Comparison of ENCODE assay signal across 14 mouse cellular contexts in the genomic region with DNA sequence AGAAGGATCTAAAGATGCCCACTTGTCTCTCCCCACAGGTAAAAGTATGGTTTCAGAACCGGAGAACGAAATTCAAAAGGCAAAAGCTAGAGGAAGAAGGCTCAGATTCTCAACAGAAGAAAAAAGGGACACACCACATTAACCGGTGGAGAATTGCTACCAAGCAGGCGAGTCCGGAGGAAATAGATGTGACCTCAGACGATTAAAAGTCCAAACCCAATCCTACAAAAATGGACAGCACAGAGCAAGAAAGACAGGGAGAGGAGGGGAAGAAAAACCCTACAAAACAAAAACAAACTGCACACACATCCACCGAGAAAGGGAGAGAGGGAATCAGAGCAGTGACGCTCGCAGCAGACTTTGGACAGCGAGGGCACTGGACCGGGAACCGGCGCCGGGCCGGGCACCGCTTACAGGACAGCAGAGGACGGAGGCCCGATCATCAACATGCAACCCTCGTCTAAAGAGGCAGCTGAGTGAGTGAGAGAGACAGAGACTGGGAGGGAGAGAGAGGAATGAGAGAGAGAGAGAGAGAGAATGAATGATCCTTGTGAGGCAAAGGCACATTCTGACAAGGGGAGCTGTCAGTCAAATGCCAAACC. TPM values are rescaled to one million over a fixed set of nuclear protein-coding genes. Genes with fewer than 3 reads are reported as not detected.
DNase-seq lines count a peak whose midpoint lies in the region; ATAC-seq lines count a peak whose summit lies in the region.
"Had no signal": no experiment of that assay in that cellular context is flagged by ENCODE, and none has a peak within 500 bp of the region (broad histone marks: within the 10 kb centered on the region; RNA-seq: fewer than 3 reads in every experiment).

No protein-coding gene starts in this region.

- peak overlapping the region; percentile 79; the same call in 1 of the 2 replicates for H3K9ac ChIP-seq in kidney, embryonic 15.5 days
- no peak overlapping the region for H3K9ac ChIP-seq in intestine, embryonic 15.5 days
- H3K9ac ChIP-seq: heart, embryonic 15.5 days; neural tube, embryonic 12.5 days had no signal

- 4% methylated on average over 19 of the region's 19 CpGs for WGBS in embryonic facial prominence, embryonic 10.5 days
- 4% methylated on average over 19 of the region's 19 CpGs for WGBS in forebrain, embryonic 10.5 days
- 2% methylated on average over 19 of the region's 19 CpGs for WGBS in kidney, embryonic 15.5 days
- 1% methylated on average over 19 of the region's 19 CpGs for WGBS in midbrain, embryonic 10.5 days
- WGBS in intestine, embryonic 15.5 days, result 3% methylated on average over 19 of the region's 19 CpGs

- no peak overlapping the region; the same call in 1 of the 2 replicates for H3K27ac ChIP-seq in embryonic facial prominence, embryonic 10.5 days (replicated peaks)
- peak overlapping the region; percentile 100 for H3K27ac ChIP-seq in forebrain, embryonic 10.5 days
- H3K27ac ChIP-seq in kidney, embryonic 15.5 days, result peak overlapping the region; percentile 97
- H3K27ac ChIP-seq in midbrain, embryonic 10.5 days (replicated peaks), result peak overlapping the region; percentile 77
- no peak overlapping the region for H3K27ac ChIP-seq in intestine, embryonic 15.5 days
- H3K27ac ChIP-seq: heart, embryonic 15.5 days; neural tube, embryonic 12.5 days had no signal

- H3K4me1 ChIP-seq in embryonic facial prominence, embryonic 10.5 days, result peaks cover 44% of the 10 kb centered on the region
- peaks cover 87% of the 10 kb centered on the region for H3K4me1 ChIP-seq in forebrain, embryonic 10.5 days
- H3K4me1 ChIP-seq in kidney, embryonic 15.5 days, result peaks cover 31% of the 10 kb centered on the region
- H3K4me1 ChIP-seq in midbrain, embryonic 10.5 days, result peaks cover 79% of the 10 kb centered on the region
- H3K4me1 ChIP-seq in intestine, embryonic 15.5 days (replicated peaks), result peaks cover 16% of the 10 kb centered on the region

- intact Hi-C loops in gastrocnemius, postnatal 14 days (cut with DNase I; ENCODE audit: low total_unique reads), result no loop called here

- H3K4me2 ChIP-seq in kidney, embryonic 15.5 days, result peak overlapping the region; percentile 60
- H3K4me2 ChIP-seq in intestine, embryonic 15.5 days (replicated peaks), result no peak overlapping the region
- H3K4me2 ChIP-seq: heart, embryonic 15.5 days; liver, embryonic 11.5 days; neural tube, embryonic 12.5 days had no signal

- H3K9me3 ChIP-seq in embryonic facial prominence, embryonic 10.5 days, result no peaks in the 10 kb centered on the region
- no peaks in the 10 kb centered on the region for H3K9me3 ChIP-seq in forebrain, embryonic 10.5 days
- no peaks in the 10 kb centered on the region for H3K9me3 ChIP-seq in kidney, embryonic 15.5 days (replicated peaks)
- no peaks in the 10 kb centered on the region for H3K9me3 ChIP-seq in midbrain, embryonic 10.5 days (replicated peaks)
- H3K9me3 ChIP-seq in intestine, embryonic 15.5 days, result no peaks in the 10 kb centered on the region
- H3K9me3 ChIP-seq: heart, embryonic 15.5 days; neural tube, embryonic 12.5 days had no signal

- ATAC-seq in kidney, embryonic 15.5 days (replicated peaks; ENCODE audit: low FRiP score), result no peak
- ATAC-seq in intestine, embryonic 15.5 days, result no peak
- ATAC-seq: intestine, embryonic 16.5 days had no signal

- H3K36me3 ChIP-seq in embryonic facial prominence, embryonic 10.5 days (replicated peaks), result no peaks in the 10 kb centered on the region
- peaks cover 41% of the 10 kb centered on the region for H3K36me3 ChIP-seq in forebrain, embryonic 10.5 days (replicated peaks)
- H3K36me3 ChIP-seq in kidney, embryonic 15.5 days, result no peaks in the 10 kb centered on the region
- H3K36me3 ChIP-seq in midbrain, embryonic 10.5 days, result no peaks in the 10 kb centered on the region
- no peaks in the 10 kb centered on the region for H3K36me3 ChIP-seq in intestine, embryonic 15.5 days
- H3K36me3 ChIP-seq: heart, embryonic 15.5 days; neural tube, embryonic 12.5 days had no signal

- DNase-seq in embryonic facial prominence, embryonic 10.5 days (ENCODE audit: low spot score), result peak; percentile 34
- DNase-seq in forebrain, embryonic 10.5 days (ENCODE audit: extremely low spot score, low spot score), result peak; percentile 60
- DNase-seq in midbrain, embryonic 10.5 days (ENCODE audit: low spot score), result peak; percentile 36
- no peak for DNase-seq in testis, postnatal 10 days (ENCODE audit: low spot score)
- no peak for DNase-seq in gastrocnemius, postnatal 14 days
- no peak for DNase-seq in ovary, postnatal 10 days (ENCODE audit: low spot score)
- DNase-seq: gastrocnemius, postnatal 36 days had no signal

- H3K27me3 ChIP-seq in embryonic facial prominence, embryonic 10.5 days (replicated peaks; ENCODE audit: low read depth, poor library complexity, severe bottlenecking), result peaks cover 100% of the 10 kb centered on the region
- peaks cover 97% of the 10 kb centered on the region for H3K27me3 ChIP-seq in forebrain, embryonic 10.5 days (ENCODE audit: poor library complexity, severe bottlenecking)
- H3K27me3 ChIP-seq in kidney, embryonic 15.5 days, result peaks cover 94% of the 10 kb centered on the region
- H3K27me3 ChIP-seq in midbrain, embryonic 10.5 days (ENCODE audit: low read depth, poor library complexity, severe bottlenecking), result peaks cover 100% of the 10 kb centered on the region
- peaks cover 90% of the 10 kb centered on the region for H3K27me3 ChIP-seq in intestine, embryonic 15.5 days (replicated peaks)

- H3K4me3 ChIP-seq in embryonic facial prominence, embryonic 10.5 days, result peak overlapping the region; percentile 68
- peak overlapping the region; percentile 91 for H3K4me3 ChIP-seq in forebrain, embryonic 10.5 days
- peak overlapping the region; percentile 61 for H3K4me3 ChIP-seq in kidney, embryonic 15.5 days (replicated peaks)
- H3K4me3 ChIP-seq in midbrain, embryonic 10.5 days, result peak overlapping the region; percentile 63
- no peak overlapping the region for H3K4me3 ChIP-seq in intestine, embryonic 15.5 days (replicated peaks)
- H3K4me3 ChIP-seq: heart, embryonic 15.5 days; neural tube, embryonic 12.5 days had no signal

RNA-seq across cellular contexts. Expression of gene Emx2, which starts 5.8 kb away (rescaled TPM):
- polyA plus RNA-seq in embryonic facial prominence, embryonic 10.5 days (2016; fragmentation: Nextera tagmentation; extraction: Ambion mirVana), result 8.0 and 12.1 TPM in 2 replicates
- 44.1 and 48.1 TPM in 2 replicates for polyA plus RNA-seq in forebrain, embryonic 10.5 days (2016; fragmentation: Nextera tagmentation; extraction: Ambion mirVana)
- polyA plus RNA-seq in kidney, embryonic 15.5 days (2015; fragmentation: Nextera tagmentation; extraction: Ambion mirVana), result 38.8 TPM in 2 replicates
- polyA plus RNA-seq in midbrain, embryonic 10.5 days (2016; fragmentation: Nextera tagmentation; extraction: Ambion mirVana), result 8.7 and 9.2 TPM in 2 replicates
- 1 to 10 TPM in 1 of 2 experiments, under 1 TPM in 1; 0.66 to 1.2 TPM for total RNA-seq in gastrocnemius, postnatal 14 days (2021)
- polyA plus RNA-seq in intestine, embryonic 15.5 days (2015; fragmentation: Nextera tagmentation; extraction: Ambion mirVana), result 0.10 and 0.43 TPM in 2 replicates
- polyA plus RNA-seq: heart, embryonic 15.5 days; intestine, embryonic 16.5 days; small intestine, adult 2 months had no signal

Comparison
In these comparisons a context has a peak if more than half of its experiments do, and no peak if none do; other contexts are left out.
1. DNase-seq: peak in embryonic facial prominence, embryonic 10.5 days (single experiment), forebrain, embryonic 10.5 days (single experiment) and midbrain, embryonic 10.5 days (single experiment); none in testis, postnatal 10 days (single experiment), gastrocnemius, postnatal 14 days (single experiment) and ovary, postnatal 10 days (single experiment).
2. H3K27ac ChIP-seq: peak in forebrain, embryonic 10.5 days (single experiment), kidney, embryonic 15.5 days (single experiment) and midbrain, embryonic 10.5 days (single experiment); none in embryonic facial prominence, embryonic 10.5 days (single experiment) and intestine, embryonic 15.5 days (single experiment).